ENCODE assay signal across 9 mouse cellular contexts in the genomic region with DNA sequence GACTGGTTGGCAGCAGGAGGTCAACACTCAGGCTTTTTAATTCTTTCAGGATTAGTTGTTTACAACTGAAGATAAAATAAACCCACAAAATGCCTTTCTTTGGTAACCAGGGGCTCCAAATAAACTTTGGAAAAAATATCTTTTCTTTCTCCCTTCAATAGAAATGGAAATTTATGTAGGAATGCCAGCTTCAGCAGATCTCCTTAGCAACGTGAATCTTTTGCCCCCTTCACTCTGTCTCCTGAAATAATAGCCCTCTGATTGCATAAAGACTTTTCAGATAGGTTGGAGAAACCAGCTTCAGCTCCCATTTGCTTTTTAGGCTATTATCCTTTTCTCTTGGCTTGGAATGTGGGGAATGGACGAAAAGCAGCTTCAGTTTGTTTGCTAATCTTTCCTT. TPM values are rescaled to one million over a fixed set of nuclear protein-coding genes. Genes with fewer than 3 reads are reported as not detected.
DNase-seq lines count a peak whose midpoint lies in the region; ATAC-seq lines count a peak whose summit lies in the region.
"Had no signal": no experiment of that assay in that cellular context is flagged by ENCODE, and none has a peak within 500 bp of the region (broad histone marks: within the 10 kb centered on the region; RNA-seq: fewer than 3 reads in every experiment).

No protein-coding gene starts in this region.

- no peak overlapping the region for H3K27ac ChIP-seq in kidney, embryonic 16.5 days (ENCODE audit: low read length)
- no peak overlapping the region for H3K27ac ChIP-seq in embryonic facial prominence, embryonic 15.5 days (replicated peaks)
- peak overlapping the region; percentile 27; the same call in 1 of the 2 replicates for H3K27ac ChIP-seq in intestine, embryonic 14.5 days (ENCODE audit: low read depth)
- H3K27ac ChIP-seq in neural tube, embryonic 14.5 days (ENCODE audit: low read depth, low read length): no peak overlapping the region

- H3K36me3 ChIP-seq in kidney, embryonic 16.5 days (ENCODE audit: insufficient read depth, low read length): no peaks in the 10 kb centered on the region
- H3K36me3 ChIP-seq in embryonic facial prominence, embryonic 15.5 days: no peaks in the 10 kb centered on the region
- no peaks in the 10 kb centered on the region for H3K36me3 ChIP-seq in intestine, embryonic 14.5 days (ENCODE audit: control insufficient read depth, insufficient read depth, low read length)
- H3K36me3 ChIP-seq in neural tube, embryonic 14.5 days (ENCODE audit: control insufficient read depth, insufficient read depth, low read length): no peaks in the 10 kb centered on the region

- WGBS in kidney, embryonic 16.5 days: 6% methylated on average over 2 of the region's 2 CpGs
- 7% methylated on average over 2 of the region's 2 CpGs for WGBS in embryonic facial prominence, embryonic 15.5 days
- WGBS in intestine, embryonic 14.5 days: 6% methylated on average over 2 of the region's 2 CpGs
- 6% methylated on average over 2 of the region's 2 CpGs for WGBS in neural tube, embryonic 14.5 days

- peak overlapping the region; percentile 51; the same call in 1 of the 2 replicates for H3K9ac ChIP-seq in kidney, embryonic 16.5 days (replicated peaks; ENCODE audit: low read length)
- H3K9ac ChIP-seq in embryonic facial prominence, embryonic 15.5 days: no peak overlapping the region
- peak overlapping the region; percentile 59 for H3K9ac ChIP-seq in intestine, embryonic 14.5 days (ENCODE audit: low read length)
- no peak overlapping the region for H3K9ac ChIP-seq in neural tube, embryonic 14.5 days (replicated peaks; ENCODE audit: low read depth, low read length)

- H3K4me2 ChIP-seq in kidney, embryonic 16.5 days (replicated peaks; ENCODE audit: low read depth, low read length): peak overlapping the region; percentile 57
- peak overlapping the region; percentile 52 for H3K4me2 ChIP-seq in embryonic facial prominence, embryonic 15.5 days (replicated peaks)
- H3K4me2 ChIP-seq in intestine, embryonic 14.5 days (ENCODE audit: low read length): peak overlapping the region; percentile 47
- peak overlapping the region; percentile 50 for H3K4me2 ChIP-seq in neural tube, embryonic 14.5 days (ENCODE audit: low read depth, low read length)

- H3K27me3 ChIP-seq in kidney, embryonic 16.5 days (ENCODE audit: insufficient read depth, low read length): no peaks in the 10 kb centered on the region
- no peaks in the 10 kb centered on the region for H3K27me3 ChIP-seq in embryonic facial prominence, embryonic 15.5 days
- no peaks in the 10 kb centered on the region for H3K27me3 ChIP-seq in intestine, embryonic 14.5 days (replicated peaks; ENCODE audit: control insufficient read depth, insufficient read depth, low read length)
- H3K27me3 ChIP-seq in neural tube, embryonic 14.5 days (ENCODE audit: control insufficient read depth, insufficient read depth, low read length): no peaks in the 10 kb centered on the region

- H3K9me3 ChIP-seq in kidney, embryonic 16.5 days (ENCODE audit: low read length): no peaks in the 10 kb centered on the region
- no peaks in the 10 kb centered on the region for H3K9me3 ChIP-seq in embryonic facial prominence, embryonic 15.5 days (replicated peaks)
- no peaks in the 10 kb centered on the region for H3K9me3 ChIP-seq in intestine, embryonic 14.5 days (ENCODE audit: control insufficient read depth, low read length)
- no peaks in the 10 kb centered on the region for H3K9me3 ChIP-seq in neural tube, embryonic 14.5 days (ENCODE audit: control insufficient read depth, low read length)

- peak overlapping the region; percentile 63 for H3K4me3 ChIP-seq in kidney, embryonic 16.5 days (ENCODE audit: low read length)
- peak overlapping the region; percentile 58 for H3K4me3 ChIP-seq in embryonic facial prominence, embryonic 15.5 days (replicated peaks)
- peak overlapping the region; percentile 52 for H3K4me3 ChIP-seq in intestine, embryonic 14.5 days (ENCODE audit: low read depth, low read length)
- H3K4me3 ChIP-seq in neural tube, embryonic 14.5 days (ENCODE audit: low read depth, low read length): peak overlapping the region; percentile 57

- H3K4me1 ChIP-seq in kidney, embryonic 16.5 days (ENCODE audit: insufficient read depth, low read length): no peaks in the 10 kb centered on the region
- no peaks in the 10 kb centered on the region for H3K4me1 ChIP-seq in embryonic facial prominence, embryonic 15.5 days
- H3K4me1 ChIP-seq in intestine, embryonic 14.5 days (replicated peaks; ENCODE audit: control insufficient read depth, insufficient read depth, low read length): no peaks in the 10 kb centered on the region
- no peaks in the 10 kb centered on the region for H3K4me1 ChIP-seq in neural tube, embryonic 14.5 days (ENCODE audit: control insufficient read depth, insufficient read depth, low read length)

- DNase-seq in kidney, adult 18-20 months: no peak
- DNase-seq in intestine, embryonic 14.5 days (ENCODE audit: low spot score): no peak
- DNase-seq in adipocyte (ENCODE audit: low spot score): no peak
- no peak for DNase-seq in right cerebral cortex, postnatal 36 days (ENCODE audit: low spot score in 2 of 2)
- no peak for DNase-seq in spleen, adult 18-20 months
- DNase-seq: kidney, postnatal 36 days had no signal

- no peak for ATAC-seq in kidney, embryonic 16.5 days (ENCODE audit: low FRiP score, low TSS enrichment)
- ATAC-seq in embryonic facial prominence, embryonic 15.5 days (ENCODE audit: insufficient number of reproducible peaks, low FRiP score, low TSS enrichment, low read depth): no peak
- ATAC-seq in intestine, embryonic 14.5 days (replicated peaks; ENCODE audit: low FRiP score, low TSS enrichment, low read depth): no peak
- no peak for ATAC-seq in neural tube, embryonic 14.5 days (ENCODE audit: low read depth)

RNA-seq across cellular contexts. Expression of a gene that starts 2.2 kb away (rescaled TPM):
- polyA plus RNA-seq in kidney, embryonic 16.5 days (2015; fragmentation: Nextera tagmentation; extraction: Ambion mirVana): 16.6 and 21.3 TPM in 2 replicates
- 21.9 and 25.6 TPM in 2 replicates for polyA plus RNA-seq in embryonic facial prominence, embryonic 15.5 days (2015; fragmentation: Nextera tagmentation; extraction: Ambion mirVana)
- 23.2 and 27.1 TPM in 2 replicates for polyA plus RNA-seq in intestine, embryonic 14.5 days (2014; fragmentation: Nextera tagmentation; extraction: Ambion mirVana)
- polyA plus RNA-seq in neural tube, embryonic 14.5 days (2014; fragmentation: Nextera tagmentation; extraction: Ambion mirVana): 24.9 and 28.2 TPM in 2 replicates

Comparison
In these comparisons a context has a peak if more than half of its experiments do, and no peak if none do; other contexts are left out.
1. H3K9ac ChIP-seq: peak in kidney, embryonic 16.5 days (single experiment) and intestine, embryonic 14.5 days (single experiment); none in embryonic facial prominence, embryonic 15.5 days (single experiment) and neural tube, embryonic 14.5 days (single experiment).
2. Peak in every context shown above with its lines, with median percentiles within 50 percentile points of each other: H3K4me2 ChIP-seq and H3K4me3 ChIP-seq.